Mouse (Mus musculus) CD8-positive naive resting alpha-beta T cell, adult 2 months (primary cell): Measurements from ENCODE around the gene Btf3.
A peak's percentile ranks its signal among the peaks of the same experiment; 100 is the strongest.

Source experiments
- DNase-seq, 2 experiments: peaks; one replicate each; pipeline ENCODE4 v3.0.0; 2022; ENCODE audit warnings: low read depth in 2 of 2, low spot score in 2 of 2

The Btf3 gene

GRCm38 (mm10) chr13:98277501-98277900 lies 39.3 kb downstream of the Btf3 start:
- no peak for DNase-seq

GRCm38 (mm10) chr13:98276253-98276652 lies 40.6 kb downstream of the Btf3 start:
- DNase-seq = no peak

GRCm38 (mm10) chr13:98275646-98276045 lies 41.2 kb downstream of the Btf3 start:
- no peak for DNase-seq

GRCm38 (mm10) chr13:98274023-98274422 lies 42.8 kb downstream of the Btf3 start:
- DNase-seq = no peak

- DNase-seq = no peak
Measured at GRCm38 (mm10) chr13:98264111-98264510, 52.7 kb downstream of the Btf3 start.

GRCm38 (mm10) chr13:98263458-98263987 lies 53.3 kb downstream of the Btf3 start:
- DNase-seq = no peak

GRCm38 (mm10) chr13:98262636-98263457 lies 54.0 kb downstream of the Btf3 start, which contains the start of the genes Utp15 and Ankra2:
TSS of gene Utp15 (minus strand) at chr13:98263041.
TSS of gene Ankra2 (plus strand) at chr13:98263074.
- peak; percentile 95 to 96 for DNase-seq
